Mouse (Mus musculus) layer of hippocampus, postnatal 14 days (tissue): ENCODE data around the gene Muc4. TPM values are rescaled to one million over a fixed set of nuclear protein-coding genes. Genes with fewer than 3 reads are reported as not detected.

Experiments
- DNase-seq, 2 experiments: peaks; one replicate each; pipeline ENCODE4 v3.0.0; 2021 to 2022; ENCODE audit warnings: low spot score in 2 of 2, mixed read lengths in 1 of 2
- long read RNA-seq, 2 experiments: library from polyadenylated mRNA; stranded (forward); transcript quantifications; one replicate each; pipeline ENCODE4 v2.0.0; 2021
- total RNA-seq, 2 experiments: library from RNA; stranded (reverse); gene quantifications; 2 replicates each; pipeline ENCODE4 v1.2.3; 2021

Muc4 gene
- total RNA-seq, result not detected
- long read RNA-seq, experiment 1, result 0 reads
- long read RNA-seq, experiment 2, result 0 reads

DNA sequence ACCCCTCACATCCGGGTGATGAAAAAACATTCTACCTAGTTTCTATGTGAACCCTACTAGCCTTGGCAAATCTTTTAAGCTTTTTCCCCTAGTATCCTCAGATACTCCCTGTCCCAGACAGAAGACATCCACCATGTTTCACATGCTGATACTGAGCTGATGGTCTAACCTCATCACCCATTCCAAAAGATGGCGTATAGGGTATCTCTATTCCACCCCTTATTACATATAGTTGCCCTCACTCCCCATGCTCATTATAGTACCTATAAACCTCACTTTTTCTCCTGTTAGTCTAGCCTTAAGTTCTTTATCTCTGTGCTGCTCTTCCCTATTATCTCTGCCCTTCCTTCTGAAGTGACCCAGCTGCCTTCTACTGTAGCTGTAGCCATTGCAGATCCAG is at the start of gene Muc4:
Gene Muc4, plus strand, starts transcription at position 301 of the 400 bp plus-strand sequence.
- DNase-seq, result no peak

- no peak for DNase-seq
Observed at GRCm38 (mm10) chr16:32685998-32686397, 49.7 kb upstream of the Muc4 start.

GRCm38 (mm10) chr16:32687221-32687620 is 48.5 kb upstream of the Muc4 start:
- no peak for DNase-seq

DNA sequence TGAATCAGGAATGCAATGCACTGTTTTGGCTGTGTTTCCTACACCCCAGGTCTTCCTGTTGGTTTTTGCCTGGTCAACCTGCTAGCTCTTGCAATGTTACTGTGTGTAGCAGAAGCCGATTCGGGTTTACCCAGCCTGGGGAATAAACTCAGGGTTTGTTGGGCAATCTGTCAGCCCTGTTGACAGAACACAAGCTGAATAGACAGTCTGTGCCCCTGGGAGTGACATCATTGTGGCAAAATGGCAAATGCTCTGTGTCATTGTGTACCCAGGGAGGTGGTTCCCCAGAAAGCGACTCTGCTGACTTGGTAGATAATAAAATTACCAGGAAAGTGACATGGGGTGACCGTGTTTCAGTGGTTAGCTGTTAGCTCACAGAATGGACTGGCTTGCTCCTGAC is 46.9 kb upstream of the Muc4 start:
- DNase-seq, result peak in 1 of 2 experiments; percentile 56

DNA sequence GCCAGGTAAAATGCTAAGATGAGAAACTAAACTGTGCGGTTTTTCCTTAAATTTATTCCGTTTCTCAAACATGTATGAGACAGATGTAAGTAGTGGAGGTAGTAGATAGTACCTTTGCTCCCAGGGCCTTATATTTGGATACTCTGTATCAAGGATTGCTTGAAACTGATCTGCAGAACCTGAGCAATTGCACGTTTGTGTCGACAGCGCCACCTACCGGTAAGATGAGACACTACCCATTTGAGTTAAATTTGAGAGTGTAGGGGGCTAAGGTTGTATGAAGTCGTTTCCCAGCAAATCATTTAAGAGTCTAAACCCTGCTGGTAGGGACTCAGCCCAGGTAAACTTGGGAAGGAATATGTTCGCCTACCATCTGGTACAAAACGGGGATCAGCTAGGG is 46.2 kb upstream of the Muc4 start:
- peak; percentile 71 to 77 for DNase-seq

DNA sequence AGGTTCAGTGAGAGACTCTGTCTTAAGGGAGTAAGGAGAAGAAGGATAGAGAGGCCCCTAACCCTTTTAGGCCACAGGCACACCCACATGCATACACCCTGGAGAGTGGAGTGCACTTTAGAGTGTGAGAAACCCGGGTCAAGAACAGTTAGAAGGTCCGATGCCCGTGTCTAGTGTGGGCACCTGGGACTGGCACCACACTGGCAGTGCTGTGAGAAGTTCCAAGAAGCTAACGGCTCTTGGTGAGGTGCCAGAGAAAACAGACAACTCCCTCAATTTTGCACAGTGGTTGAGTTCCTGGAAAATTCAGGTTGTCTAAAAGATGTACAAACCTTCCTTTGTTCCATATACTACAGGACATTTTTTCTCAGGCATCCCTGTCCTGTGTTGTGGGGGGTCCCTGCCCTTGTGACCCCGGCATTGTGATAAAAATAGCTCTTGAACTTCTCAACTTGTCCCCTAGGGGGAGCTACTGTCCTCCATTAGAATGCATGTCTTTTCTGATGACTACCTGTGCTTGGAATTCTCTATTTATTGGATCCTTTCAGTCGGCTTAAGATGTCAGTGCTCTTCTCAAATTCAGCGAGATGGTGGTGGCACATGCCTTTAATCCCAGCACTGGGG is 38.7 kb upstream of the Muc4 start:
- DNase-seq, result no peak

DNA sequence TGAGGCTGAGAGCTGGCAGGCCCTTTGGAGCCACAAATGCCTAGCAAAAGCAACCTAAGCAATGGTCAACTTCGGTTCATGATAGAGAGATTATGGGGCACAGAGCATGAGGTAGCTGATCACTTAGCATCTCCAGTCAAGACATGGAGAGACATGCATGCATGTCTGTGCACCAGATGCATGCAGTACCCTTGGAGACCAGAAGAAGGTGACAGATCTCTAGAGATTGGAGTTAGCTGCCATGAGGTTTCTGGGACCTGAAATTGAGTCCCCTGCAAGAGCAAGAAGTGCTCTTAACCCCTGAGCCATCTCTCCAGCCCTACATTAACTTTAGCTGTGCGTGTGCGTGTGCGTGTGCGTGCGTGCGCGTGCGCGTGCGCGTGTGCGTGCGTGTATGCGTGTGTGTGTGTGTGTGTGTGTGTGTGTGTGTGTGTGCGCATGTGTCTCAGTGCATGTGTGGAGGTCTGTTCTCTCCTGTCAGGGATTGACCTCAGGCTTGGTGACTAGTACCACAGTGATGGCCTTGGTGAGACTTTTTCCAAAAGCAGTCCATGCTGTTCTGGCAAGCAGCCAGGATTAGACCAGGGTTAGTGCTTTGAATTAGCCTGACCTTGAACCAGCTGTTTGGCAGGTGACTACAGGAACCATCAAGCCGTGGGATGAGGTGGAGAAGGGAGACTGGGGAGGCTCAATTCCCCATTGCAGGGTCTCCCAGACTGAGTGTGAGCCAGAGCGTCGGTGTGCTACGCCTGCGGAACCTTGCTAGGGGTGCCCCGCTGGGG is 37.8 kb upstream of the Muc4 start:
- DNase-seq, result no peak

GRCm38 (mm10) chr16:32698550-32698949 is 37.1 kb upstream of the Muc4 start:
- no peak for DNase-seq

DNA sequence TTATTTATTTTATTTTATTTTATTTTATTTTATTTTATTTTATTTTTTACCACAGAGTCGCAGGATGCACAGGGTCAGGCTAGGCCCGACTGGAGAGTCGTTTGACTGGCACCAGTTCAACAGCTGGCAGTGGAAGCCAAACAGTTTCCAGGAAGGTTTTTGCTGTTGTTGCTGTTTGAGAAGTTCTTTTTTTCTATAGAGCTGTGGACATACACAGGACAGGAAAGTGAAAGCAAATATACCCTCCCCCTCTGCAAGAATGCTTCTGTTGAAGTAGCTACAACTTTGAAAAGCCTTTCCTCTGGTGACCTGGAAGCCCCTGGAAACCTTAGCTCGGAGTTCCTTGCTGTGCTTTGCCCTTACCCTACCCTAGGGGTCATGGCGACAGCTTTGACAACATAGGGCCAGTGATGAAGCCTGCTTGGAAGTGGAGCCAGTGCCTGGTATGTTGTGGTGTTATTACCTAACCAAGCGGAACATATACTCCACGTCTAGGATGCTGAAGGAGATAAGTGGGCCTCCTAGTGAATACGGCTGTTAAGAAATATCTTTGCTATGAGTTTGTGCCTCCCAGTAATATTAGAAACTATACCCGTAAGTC is 32.3 kb upstream of the Muc4 start:
- DNase-seq, result no peak

- no peak for DNase-seq
Observed at GRCm38 (mm10) chr16:32705606-32706005, 30.1 kb upstream of the Muc4 start.

DNA sequence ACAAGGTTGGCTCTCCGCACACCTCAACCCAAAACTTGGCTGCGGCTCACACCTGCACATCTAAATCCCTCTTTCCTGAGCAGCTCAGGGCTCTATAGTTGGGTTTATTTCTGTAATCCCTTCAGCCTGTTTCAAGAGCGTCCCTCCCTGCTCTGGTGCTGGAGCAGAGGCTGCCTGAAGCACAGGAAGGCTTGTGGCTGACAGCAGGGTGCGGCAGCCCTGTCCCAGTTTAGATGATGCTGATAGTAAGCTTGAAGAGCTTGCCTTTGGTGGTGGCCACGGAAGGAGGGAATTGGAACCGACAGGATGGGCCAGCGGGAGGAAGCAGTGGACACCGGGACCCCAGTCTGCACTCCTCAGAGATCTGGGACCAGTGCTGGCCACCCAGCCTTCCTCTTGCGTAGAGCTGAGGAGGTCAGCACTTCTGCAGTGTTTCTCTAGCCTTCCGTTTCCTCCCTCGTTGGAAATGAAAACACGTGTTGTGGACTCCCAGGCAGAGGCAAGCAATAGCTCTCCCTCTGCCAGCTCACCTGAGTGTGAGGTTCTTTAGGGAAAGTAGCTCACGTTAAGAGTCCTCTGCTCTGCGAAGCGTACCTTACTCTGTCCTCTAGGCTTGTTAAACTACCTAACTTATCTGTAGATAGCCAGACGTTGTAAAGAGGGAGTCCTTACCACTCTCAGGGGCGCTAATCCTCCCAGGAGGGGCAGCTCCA is 28.4 kb upstream of the Muc4 start:
- no peak for DNase-seq

DNA sequence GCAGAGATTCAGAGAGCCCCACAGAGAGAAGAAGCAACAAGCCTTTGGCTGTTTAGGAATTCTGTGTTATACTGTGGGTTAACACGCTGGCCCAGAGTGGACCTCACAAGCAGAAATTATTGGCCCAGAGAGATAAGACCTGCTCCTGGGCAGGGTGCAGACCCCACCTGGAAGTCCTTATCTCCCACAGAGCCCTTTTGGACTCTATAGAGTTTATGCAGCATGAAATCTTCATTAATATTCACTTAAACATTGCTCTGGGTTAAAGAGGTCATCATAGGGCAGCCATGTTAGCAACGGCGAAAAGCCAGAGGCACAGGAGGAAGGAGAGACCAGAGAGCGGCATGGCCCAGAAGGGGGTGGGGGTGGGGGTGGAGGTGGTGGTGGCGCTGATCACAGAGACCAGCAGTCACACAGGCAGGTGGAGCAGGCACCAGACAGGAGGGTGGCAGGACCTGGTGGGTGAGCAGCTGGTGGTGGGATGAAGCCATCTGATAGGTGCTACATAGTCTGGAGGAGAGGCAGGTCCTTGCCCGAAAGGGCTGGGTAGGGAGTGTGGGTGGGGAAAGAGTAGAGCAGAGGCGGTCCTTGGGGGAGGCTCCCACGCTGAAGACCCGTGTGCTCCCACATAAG is 27.7 kb upstream of the Muc4 start:
- DNase-seq, result no peak

DNA sequence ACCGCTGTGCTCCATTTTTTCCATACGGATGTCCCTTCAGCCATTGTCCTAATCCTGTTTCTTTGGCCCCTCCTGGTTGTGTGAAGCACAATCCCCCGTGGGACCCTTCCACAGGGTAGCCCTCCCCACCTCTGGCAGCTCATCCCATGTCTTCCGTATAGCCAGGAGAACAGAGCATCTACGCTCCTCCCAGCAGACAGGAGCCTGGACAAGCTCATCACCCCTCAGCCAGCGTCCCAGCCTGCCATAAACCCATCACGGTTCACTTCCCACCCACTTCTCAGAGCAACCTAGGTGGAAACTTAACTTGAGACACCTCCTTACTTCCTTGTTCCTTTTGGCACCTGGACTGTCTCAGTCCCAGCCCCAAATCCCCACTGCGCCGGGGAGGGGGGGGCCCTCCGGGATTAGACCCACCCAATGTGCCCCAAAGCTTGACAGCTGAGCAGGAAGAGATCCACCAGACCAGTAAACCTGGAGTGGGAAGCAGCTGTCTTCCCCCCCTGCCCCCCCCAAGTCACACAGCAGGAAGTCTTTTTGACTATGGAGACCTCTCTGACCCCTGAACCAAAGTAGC is 27.1 kb upstream of the Muc4 start:
- no peak for DNase-seq

DNA sequence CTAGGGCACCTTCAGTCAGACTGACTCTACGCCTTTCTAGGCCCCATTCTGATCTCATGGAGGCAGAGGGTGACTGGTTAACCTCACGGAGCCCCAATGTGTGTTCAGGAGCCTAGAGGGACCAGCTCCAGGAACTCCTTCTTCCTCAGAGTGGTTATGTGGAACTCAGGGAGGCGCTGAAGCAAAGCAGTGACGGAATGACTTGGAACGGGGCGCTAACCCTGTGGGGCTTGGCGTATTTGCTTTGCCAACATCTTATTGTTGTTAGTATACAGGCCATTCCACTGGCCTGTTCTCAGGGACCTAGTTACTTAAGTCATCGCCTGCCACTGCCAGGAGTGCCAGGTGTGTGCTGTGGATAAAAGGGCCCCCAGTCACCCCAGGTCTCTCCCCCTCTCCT is 26.6 kb upstream of the Muc4 start:
- no peak for DNase-seq

GRCm38 (mm10) chr16:32710426-32711070 is 25.1 kb upstream of the Muc4 start:
- DNase-seq, result no peak

GRCm38 (mm10) chr16:32712202-32712601 is 23.5 kb upstream of the Muc4 start:
- DNase-seq, result no peak

- no peak for DNase-seq
Observed at GRCm38 (mm10) chr16:32713556-32713955, 22.1 kb upstream of the Muc4 start.

DNA sequence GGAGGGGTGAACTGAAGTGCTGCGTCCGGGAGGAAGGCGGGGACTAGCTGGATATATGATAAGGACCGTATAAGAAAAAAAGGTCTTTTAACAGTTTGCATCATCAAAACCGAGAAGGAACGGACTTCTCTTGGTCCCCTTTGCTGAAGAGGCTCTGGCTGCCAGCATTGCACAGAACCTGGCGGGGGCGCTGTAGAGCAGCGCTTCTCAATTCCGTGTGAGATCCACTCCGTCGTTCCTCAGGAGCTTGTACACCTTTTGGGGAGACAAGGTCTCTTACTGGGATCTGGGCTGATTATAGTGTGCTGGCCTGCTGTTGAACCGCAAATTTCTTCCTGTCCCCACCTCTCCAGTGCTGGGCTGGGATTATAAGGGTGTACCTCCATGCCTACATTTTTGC is 20.3 kb upstream of the Muc4 start:
- no peak for DNase-seq

- no peak for DNase-seq
Observed at GRCm38 (mm10) chr16:32723163-32723562, 12.5 kb upstream of the Muc4 start.

- DNase-seq, result no peak
Observed at GRCm38 (mm10) chr16:32723767-32724166, 11.9 kb upstream of the Muc4 start.
